Mouse (Mus musculus) lung, adult 18-20 months (tissue): Measurements from ENCODE around the gene Olfr547.

Experiments
- DNase-seq, 2 experiments: peaks; one replicate each; pipeline ENCODE4 v3.0.0; 2022; ENCODE audit warnings: mixed read lengths in 2 of 2

The Olfr547 gene

DNA sequence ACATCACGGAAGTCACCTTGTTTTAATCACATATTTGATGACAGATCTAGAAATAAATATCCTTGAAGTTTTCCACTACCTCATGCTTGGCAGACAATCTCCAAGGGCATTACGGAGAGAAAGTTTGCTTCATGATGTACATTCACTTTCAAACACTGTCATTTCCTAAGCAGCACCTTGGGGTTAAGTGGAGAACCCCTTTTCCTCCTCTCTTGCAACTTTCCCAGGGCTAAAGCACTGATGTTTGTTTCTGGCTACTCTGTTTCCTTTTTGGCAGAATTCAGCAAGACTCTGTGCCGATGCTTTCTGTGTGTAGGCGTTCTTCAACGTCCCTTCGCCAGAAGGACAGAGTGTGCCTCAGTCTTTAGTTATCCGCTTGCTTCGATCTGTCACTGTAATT, 36.6 kb downstream of the Olfr547 start, which contains the start of gene Olfr550:
Olfr550 (plus strand) TSS at position 301 of the 400 bp plus-strand sequence.
- no peak for DNase-seq

DNA sequence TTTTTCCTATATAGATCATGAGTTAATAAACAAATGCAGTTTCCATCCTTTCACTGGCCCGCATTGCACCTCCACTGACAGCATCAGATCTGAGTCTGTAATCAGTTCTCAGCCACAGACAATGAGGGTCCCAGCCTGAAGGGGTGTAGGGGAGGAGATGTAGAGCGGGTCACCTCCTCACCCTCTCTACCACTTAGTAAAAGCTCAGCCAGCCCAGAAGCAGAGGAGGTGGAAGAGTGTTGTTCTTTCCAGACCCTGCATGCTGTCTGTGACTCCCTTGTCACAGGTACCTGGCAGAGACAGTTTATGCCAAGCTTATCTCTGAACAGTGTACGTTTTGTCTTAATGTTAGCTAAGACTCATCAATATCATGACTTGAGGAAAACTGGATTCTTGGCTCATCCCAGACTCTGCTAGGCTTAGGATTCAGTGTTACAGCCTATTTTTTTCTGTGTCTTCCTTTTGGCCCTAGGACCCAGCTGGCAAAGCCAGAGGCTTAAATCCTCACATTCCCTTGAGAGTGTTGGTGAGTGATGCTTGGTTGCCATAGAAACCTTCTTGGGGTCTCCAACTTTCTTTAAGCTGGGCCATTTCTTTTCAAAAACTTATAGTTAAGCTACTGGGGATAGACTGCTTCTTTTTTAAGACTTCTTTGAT, 38.8 kb downstream of the Olfr547 start:
- no peak for DNase-seq

DNA sequence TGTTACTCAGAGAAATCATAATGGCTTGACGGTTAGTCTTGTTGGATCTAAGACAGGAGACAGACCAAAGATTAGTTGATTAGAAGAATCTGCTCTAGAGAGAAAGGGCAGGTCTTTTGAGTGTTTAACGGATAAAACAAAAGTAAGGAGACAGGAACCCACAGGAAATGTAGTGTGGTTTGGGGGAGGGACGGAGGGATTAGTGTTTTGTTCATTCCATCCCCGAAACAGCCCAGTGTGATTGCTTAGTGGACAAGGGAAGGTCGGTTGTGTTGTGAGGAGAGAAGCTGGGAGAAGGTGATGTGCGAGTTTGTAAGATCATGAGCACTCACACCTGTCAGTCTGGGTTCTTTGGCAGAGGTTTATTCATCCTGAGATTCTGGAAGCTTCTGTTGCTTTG, 41.4 kb downstream of the Olfr547 start:
- no peak for DNase-seq
